Mouse (Mus musculus): ENCODE measurements around the gene Sox5.
"Not testable (repeated sequence)": the region's sequence is repeated elsewhere in the genome, so short reads cannot be mapped to it uniquely, and the experiment has no call there.

Sox5 gene

GRCm38 (mm10) chr6:144273425-144273824 is 508.4 kb downstream of the Sox5 start:
- DNase-seq (ENCODE audit: low spot score), result not testable (repeated sequence)

DNA sequence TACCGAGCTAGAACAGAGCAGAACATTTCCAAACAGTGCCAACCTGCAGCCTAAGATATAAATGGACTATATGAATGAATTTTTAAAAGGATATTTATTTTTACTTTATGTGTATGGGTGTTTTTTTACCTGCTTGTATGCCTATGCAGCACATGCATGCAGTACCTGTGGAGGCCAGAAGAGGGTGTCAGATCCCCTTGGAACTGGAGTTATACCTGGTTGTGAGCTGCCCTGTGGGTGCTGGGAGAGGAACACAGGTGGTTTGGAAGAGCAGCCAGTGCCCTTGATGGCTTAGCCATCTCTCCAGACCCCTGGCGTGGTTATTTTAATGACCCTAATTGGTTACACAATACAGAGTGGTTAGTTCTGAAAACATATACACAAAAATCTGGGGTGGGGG is 510.5 kb downstream of the Sox5 start:
- no peak for DNase-seq (ENCODE audit: low spot score)

GRCm38 (mm10) chr6:144270306-144270705 is 511.5 kb downstream of the Sox5 start:
- no peak for DNase-seq (ENCODE audit: low spot score)

DNA sequence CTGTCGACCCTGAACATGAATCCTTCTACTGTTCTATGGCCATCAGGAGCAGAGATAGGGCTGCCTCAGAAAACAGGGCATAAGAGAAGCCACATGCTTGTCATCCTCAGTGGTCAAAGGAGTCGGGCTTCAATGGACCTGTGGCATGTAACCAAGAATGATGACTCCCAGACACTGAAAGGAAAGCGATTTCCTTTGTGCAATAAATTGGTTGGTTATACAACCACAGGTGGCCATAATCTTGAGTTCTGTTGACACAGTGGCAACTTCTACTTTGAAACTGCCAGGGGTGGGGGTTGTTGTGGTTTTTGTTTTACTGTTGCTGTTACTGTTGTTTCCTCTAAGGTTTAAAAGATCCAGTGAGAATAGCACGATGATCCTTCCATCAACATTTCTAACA is 512.1 kb downstream of the Sox5 start:
- DNase-seq (ENCODE audit: low spot score), result no peak

DNA sequence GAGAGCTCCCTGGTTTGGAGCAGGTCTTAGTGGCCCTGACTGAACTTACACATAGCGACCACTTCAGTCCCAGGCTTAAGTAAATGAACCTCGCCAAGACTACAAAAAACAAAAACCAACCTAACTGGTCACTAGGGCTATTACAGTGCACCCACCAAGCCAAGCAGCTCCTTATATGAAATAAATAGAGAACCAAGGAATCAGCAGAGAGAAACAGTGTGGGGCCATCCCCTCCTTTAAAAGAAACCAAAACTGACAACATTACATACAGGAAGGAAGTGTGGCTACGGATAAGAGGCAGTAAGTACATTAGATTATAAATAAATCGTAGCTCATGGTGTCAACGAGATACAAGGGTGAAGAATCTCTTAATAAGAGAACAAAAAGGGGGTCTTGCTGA is 516.0 kb downstream of the Sox5 start:
- DNase-seq (ENCODE audit: low spot score), result no peak

DNA sequence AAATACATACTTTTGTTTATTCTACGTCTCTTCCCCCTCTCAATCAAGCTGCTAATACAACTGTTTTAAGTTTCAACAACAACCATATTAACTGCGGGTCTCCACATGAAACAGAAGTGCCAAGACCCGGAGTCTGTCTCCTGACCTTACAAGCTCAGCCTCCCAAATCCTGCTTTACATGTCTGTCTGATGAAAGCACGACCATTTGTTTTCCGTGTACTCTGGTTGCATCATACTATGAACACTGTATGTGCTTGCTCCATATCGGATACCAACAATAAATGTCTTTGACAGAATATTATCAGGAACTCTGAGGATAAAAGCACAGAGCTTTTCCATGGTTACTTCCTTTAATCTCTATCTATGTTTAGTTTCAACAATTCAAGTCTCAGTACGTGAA is 516.8 kb downstream of the Sox5 start:
- no peak for DNase-seq (ENCODE audit: low spot score)

GRCm38 (mm10) chr6:144264320-144264915 is 517.4 kb downstream of the Sox5 start:
- DNase-seq (ENCODE audit: low spot score), result no peak

DNA sequence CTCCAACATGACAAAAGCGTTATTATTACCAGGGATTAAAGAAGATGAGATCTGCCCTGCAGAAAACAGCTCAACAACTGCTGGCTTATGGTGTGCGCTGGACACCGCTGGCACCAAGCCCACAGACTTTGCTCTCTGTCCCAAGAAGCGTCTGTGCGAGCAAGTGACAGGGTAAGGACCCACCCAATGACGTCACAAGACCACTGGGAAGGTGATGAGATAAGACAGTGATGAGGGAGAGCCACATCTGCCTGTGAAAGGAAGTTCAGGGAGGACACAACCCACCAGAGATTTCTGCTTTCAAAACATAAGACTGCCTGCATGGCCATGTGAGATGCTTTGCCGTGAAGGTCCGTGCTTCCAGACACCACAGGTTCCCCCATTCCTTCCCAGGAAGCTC is 525.3 kb downstream of the Sox5 start:
- no peak for DNase-seq (ENCODE audit: low spot score)

DNA sequence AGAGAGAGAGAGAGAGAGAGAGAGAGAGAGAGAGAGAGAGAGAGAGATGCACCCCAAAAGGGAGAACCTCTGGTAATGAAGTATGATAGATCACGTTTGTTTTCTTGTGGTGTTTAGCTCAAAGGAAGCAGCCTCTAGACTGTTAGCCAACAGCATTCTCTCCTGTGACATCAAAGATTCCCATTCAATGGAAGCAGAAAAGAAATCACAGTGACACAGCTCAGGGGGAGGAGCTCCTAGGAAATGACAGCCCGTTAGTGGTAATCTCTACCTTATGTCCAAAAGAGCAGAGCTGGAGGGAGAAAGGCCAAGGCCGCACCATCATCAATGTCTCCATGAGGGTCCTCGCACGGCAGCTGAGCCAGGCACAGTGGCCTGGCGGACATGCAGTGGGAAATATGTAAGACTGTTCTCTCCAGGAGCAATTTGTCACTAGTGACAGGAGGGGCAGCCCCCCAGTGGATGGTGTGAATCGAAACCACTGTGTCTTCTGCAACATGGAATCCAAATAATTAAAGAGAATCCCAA is 529.5 kb downstream of the Sox5 start:
- no peak for DNase-seq (ENCODE audit: low spot score)

DNA sequence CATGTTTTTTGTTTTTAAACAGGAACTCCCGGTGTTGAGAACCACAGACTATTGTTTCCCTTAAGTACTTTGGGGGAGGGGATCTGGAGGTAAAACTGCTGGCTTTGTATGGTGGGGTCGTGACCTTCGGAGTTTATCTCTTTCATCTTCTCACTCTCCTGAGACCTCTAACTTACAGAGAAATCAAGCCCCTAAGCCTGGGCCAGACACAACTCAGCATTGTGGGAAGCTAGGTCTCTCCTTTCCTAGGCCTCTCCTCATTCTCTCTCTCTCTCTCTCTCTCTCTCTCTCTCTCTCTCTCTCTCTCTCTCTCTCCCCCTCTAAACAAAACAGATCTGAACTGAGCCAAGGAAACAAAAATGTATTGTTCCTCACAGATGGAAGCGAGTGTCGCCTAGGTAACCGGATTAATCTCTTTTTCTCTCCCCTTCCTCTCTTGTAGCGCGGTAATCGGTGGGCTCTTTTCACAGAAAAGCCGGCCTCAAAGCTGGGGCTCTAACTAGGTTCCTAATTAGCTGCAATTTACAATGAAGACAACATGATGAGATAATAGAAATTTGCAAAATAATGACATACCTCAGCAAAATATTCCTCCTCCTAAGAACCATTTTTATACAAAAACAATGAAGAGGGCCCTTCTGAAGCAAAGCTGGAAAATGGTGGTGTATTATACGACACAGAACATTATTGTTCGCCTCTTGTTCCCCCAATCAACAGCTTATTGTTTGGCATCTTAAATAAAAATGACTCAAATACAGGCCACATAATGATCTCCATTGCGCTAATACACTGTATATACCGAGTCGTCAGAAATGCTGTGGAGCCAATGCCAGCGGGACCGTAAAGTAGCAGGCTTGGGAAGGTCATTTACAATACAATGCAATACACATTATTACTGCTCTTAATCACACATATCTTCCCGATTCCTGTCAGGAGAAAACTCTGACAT is 530.3 kb downstream of the Sox5 start:
- DNase-seq (ENCODE audit: low spot score), result no peak

DNA sequence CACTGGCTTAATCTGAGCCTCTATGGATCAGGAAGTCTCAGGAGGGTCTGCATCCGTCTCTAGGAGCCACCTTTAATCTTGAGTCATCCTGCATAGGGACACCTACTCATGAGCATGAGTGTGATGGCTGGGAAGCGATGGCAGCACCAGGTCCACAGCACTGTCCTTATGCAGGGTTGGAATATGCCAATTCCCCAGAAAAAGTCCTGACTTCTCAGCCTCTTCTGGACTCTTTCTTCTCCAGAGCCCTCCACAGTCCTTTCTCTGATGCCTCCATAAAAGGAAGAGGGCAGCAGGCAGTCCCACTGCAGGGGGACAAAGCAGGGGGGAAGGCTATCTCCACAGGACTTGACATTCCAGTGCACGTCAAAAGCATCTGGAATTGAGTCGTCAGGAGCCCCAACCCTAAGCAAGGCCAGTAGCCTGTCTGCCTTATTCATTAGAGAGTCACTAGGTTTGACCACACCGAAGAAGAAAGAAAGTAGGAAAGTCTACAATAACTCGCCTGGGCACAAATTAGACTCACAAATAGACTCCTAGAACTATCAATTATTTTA is 531.1 kb downstream of the Sox5 start:
- DNase-seq (ENCODE audit: low spot score), result no peak

DNA sequence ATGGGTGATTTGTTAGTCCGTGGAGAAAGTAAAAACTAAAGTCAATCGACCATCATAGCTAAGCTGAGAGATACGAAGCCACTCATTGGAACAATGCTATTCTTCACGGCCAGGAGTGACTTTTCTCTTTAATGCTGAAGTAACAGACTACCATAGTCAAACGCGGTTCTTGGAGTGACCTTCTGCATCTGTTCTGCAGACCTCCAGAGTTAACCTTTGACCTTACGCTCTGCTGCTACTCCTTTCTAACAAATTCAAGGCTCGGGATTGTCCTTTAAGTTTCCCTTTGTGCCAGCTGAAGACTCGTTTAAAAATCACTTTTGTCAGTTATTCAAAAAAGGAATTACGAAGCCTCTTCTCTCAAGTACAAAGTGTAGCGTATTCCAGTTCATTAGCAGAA is 545.2 kb downstream of the Sox5 start:
- DNase-seq (ENCODE audit: low spot score), result no peak

DNA sequence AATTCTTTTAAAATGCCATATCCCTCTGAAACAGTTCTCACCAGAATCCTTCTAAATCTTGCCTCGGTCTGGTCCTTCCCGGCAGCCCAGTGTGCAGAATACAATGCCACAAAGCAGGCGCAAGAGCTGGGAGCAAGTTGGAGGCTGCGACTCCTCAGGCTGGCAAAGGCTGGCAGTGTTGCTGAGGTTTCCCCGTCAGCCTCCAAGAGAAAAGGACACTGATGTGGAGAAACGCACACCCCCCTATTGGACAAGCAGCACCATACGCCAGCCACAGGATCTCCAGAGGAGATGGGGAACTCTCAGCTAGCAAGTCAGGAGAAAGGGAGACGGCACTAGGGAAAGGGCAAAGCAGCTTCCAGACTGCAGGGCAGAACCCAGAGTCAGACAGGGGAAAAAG is 577.8 kb downstream of the Sox5 start:
- no peak for DNase-seq (ENCODE audit: low spot score)

- no peak for DNase-seq (ENCODE audit: low spot score)
These were observed 578.8 kb downstream of the Sox5 start for GRCm38 (mm10) chr6:144203013-144203412.

DNA sequence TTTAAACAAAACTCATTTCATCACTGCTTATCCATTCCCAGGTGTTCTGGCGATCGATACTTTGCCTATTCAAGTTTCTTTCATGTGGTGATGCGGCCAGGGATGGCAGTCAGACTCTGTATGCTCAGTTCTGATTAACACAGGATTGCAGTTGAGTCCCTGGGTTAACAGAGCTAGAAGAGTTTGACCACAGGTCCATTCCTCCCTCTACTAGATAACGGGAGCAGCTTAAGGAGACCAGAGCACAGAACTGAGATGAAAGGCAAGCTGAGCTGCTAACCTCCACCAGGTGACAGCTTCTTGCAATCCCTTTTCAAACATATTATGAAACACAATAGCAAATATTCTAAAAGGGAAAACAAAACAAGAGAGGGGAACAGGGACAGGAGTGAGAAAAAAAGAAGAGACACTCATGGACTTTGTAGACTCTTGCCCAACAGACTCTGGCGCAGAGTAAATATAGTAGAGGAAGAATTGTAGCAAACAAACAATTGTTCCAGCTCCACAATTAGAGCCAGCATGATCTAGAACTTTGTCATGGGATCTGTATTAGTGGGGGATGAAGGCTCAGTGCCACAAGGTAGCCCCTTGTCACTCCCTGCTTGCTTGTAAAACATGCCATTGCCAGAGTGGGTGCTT is 580.3 kb downstream of the Sox5 start:
- DNase-seq (ENCODE audit: low spot score), result no peak

- DNase-seq (ENCODE audit: low spot score), result no peak
These were observed 584.3 kb downstream of the Sox5 start for GRCm38 (mm10) chr6:144197209-144198119.

GRCm38 (mm10) chr6:144195934-144196333 is 585.8 kb downstream of the Sox5 start:
- DNase-seq (ENCODE audit: low spot score), result no peak

GRCm38 (mm10) chr6:144183087-144183486 is 598.7 kb downstream of the Sox5 start:
- DNase-seq (ENCODE audit: low spot score), result no peak

DNA sequence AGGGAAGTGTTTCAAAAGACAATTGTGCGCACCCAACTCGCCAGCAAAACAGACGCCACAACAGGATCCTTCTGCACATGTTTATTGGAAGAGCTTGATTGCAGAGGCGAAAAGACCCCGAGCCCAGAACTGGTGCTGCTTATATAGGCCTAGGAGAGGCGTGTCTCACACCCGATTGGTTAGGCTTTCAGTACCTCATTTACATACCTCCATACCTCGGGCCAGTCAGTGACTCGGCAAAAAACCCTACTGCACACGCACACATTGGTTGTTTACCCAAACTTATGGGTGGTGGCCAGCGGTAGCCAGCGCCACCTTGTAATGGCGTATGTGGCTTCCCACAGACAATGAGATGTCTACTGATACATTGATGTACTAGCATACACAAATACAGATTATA is 599.3 kb downstream of the Sox5 start:
- not testable (repeated sequence) for DNase-seq (ENCODE audit: low spot score)

GRCm38 (mm10) chr6:144181083-144181866 is 600.5 kb downstream of the Sox5 start:
- no peak for DNase-seq (ENCODE audit: low spot score)

GRCm38 (mm10) chr6:144179111-144179510 is 602.7 kb downstream of the Sox5 start:
- DNase-seq (ENCODE audit: low spot score), result no peak

Data from urinary bladder, postnatal 10 days (tissue).